Mouse (Mus musculus): Measurements from ENCODE around the gene Rhbdd1.

Rhbdd1 gene

GRCm38 (mm10) chr1:82364047-82364446, 47.8 kb downstream of the Rhbdd1 start:
- DNase-seq (ENCODE audit: low read depth, low spot score), result no peak

- DNase-seq (ENCODE audit: low read depth, low spot score), result no peak
These were observed 48.2 kb downstream of the Rhbdd1 start for GRCm38 (mm10) chr1:82364468-82364867.

GRCm38 (mm10) chr1:82371636-82372428, 55.6 kb downstream of the Rhbdd1 start:
- no peak for DNase-seq (ENCODE audit: low read depth, low spot score)

- no peak for DNase-seq (ENCODE audit: low read depth, low spot score)
These were observed 57.7 kb downstream of the Rhbdd1 start for GRCm38 (mm10) chr1:82373924-82374323.

GRCm38 (mm10) chr1:82374831-82375358, 58.6 kb downstream of the Rhbdd1 start:
- no peak for DNase-seq (ENCODE audit: low read depth, low spot score)

GRCm38 (mm10) chr1:82375452-82375851, 59.2 kb downstream of the Rhbdd1 start:
- no peak for DNase-seq (ENCODE audit: low read depth, low spot score)

- DNase-seq (ENCODE audit: low read depth, low spot score), result no peak
These were observed 65.7 kb downstream of the Rhbdd1 start for GRCm38 (mm10) chr1:82381946-82382345.

- no peak for DNase-seq (ENCODE audit: low read depth, low spot score)
These were observed 67.9 kb downstream of the Rhbdd1 start for GRCm38 (mm10) chr1:82384106-82384505.

GRCm38 (mm10) chr1:82385054-82385453, 68.8 kb downstream of the Rhbdd1 start:
- DNase-seq (ENCODE audit: low read depth, low spot score), result no peak

- no peak for DNase-seq (ENCODE audit: low read depth, low spot score)
These were observed 69.6 kb downstream of the Rhbdd1 start for GRCm38 (mm10) chr1:82385827-82386230.

GRCm38 (mm10) chr1:82386814-82387771, 70.8 kb downstream of the Rhbdd1 start:
- no peak for DNase-seq (ENCODE audit: low read depth, low spot score)

GRCm38 (mm10) chr1:82389371-82389770, 73.1 kb downstream of the Rhbdd1 start:
- no peak for DNase-seq (ENCODE audit: low read depth, low spot score)

GRCm38 (mm10) chr1:82395371-82395770, 79.1 kb downstream of the Rhbdd1 start:
- DNase-seq (ENCODE audit: low read depth, low spot score), result no peak

- DNase-seq (ENCODE audit: low read depth, low spot score), result no peak
These were observed 91.5 kb downstream of the Rhbdd1 start for GRCm38 (mm10) chr1:82407786-82408185.

GRCm38 (mm10) chr1:82409271-82409670, 93.0 kb downstream of the Rhbdd1 start:
- DNase-seq (ENCODE audit: low read depth, low spot score), result no peak

GRCm38 (mm10) chr1:82410548-82410947, 94.3 kb downstream of the Rhbdd1 start:
- DNase-seq (ENCODE audit: low read depth, low spot score), result no peak

GRCm38 (mm10) chr1:82411521-82411920, 95.3 kb downstream of the Rhbdd1 start:
- DNase-seq (ENCODE audit: low read depth, low spot score), result no peak

GRCm38 (mm10) chr1:82412085-82412484, 95.8 kb downstream of the Rhbdd1 start:
- DNase-seq (ENCODE audit: low read depth, low spot score), result no peak

GRCm38 (mm10) chr1:82414434-82415045, 98.3 kb downstream of the Rhbdd1 start:
- DNase-seq (ENCODE audit: low read depth, low spot score), result no peak

GRCm38 (mm10) chr1:82415641-82416040, 99.4 kb downstream of the Rhbdd1 start:
- no peak for DNase-seq (ENCODE audit: low read depth, low spot score)

GRCm38 (mm10) chr1:82427729-82428128, 111.5 kb downstream of the Rhbdd1 start:
- no peak for DNase-seq (ENCODE audit: low read depth, low spot score)

GRCm38 (mm10) chr1:82429061-82429460, 112.8 kb downstream of the Rhbdd1 start:
- DNase-seq (ENCODE audit: low read depth, low spot score), result no peak

Measured in WW6 (cell line).